Mouse (Mus musculus) small intestine, adult 2 months (tissue): Measurements from ENCODE around the gene Slc17a6. TPM values are rescaled to one million over a fixed set of nuclear protein-coding genes. Genes with fewer than 3 reads are reported as not detected.

ENCODE experiments used
- H3K27ac ChIP-seq: fragments of 200-500 bp; 2 replicates; pipeline ENCODE4 v1.5.1; 2012; ENCODE audit warnings: low read depth, low read length, control low read depth, inconsistent platforms; ENCODE audit not compliant: insufficient read depth
- H3K27me3 ChIP-seq: fragments of 200-500 bp; 2 replicates; pipeline ENCODE4 v1.6.1; 2012; ENCODE audit warnings: mild to moderate bottlenecking, moderate library complexity, low read length, inconsistent platforms; ENCODE audit not compliant: control insufficient read depth, insufficient read depth
- H3K36me3 ChIP-seq: fragments of 200-500 bp; 2 replicates; pipeline ENCODE4 v1.6.1; 2012; ENCODE audit warnings: mild to moderate bottlenecking, low read length, control low read depth, inconsistent platforms; ENCODE audit not compliant: control insufficient read depth, insufficient read depth
- H3K4me1 ChIP-seq: fragments of 200-500 bp; 2 replicates; pipeline ENCODE4 v1.6.1; 2012; ENCODE audit warnings: low read length, inconsistent platforms, mixed read lengths; ENCODE audit not compliant: control insufficient read depth, insufficient read depth, insufficient read length
- H3K4me3 ChIP-seq: fragments of 200-500 bp; 2 replicates; pipeline ENCODE4 v1.5.1; 2012; ENCODE audit warnings: low read depth, mild to moderate bottlenecking, control low read depth, inconsistent platforms, low read length, moderate library complexity
- CTCF ChIP-seq: fragments of 200-500 bp; IDR thresholded peaks from 2 replicates; pipeline ENCODE4 v1.5.1; 2012; ENCODE audit warnings: low read depth, mild to moderate bottlenecking, control low read depth, inconsistent platforms, low read length, moderate library complexity, mixed read lengths; ENCODE audit not compliant: insufficient replicate concordance, insufficient read length; ENCODE audit errors: extremely low read depth
- POLR2A ChIP-seq: fragments of 200-500 bp; IDR thresholded peaks from 2 replicates; pipeline ENCODE4 v1.6.1; 2012; ENCODE audit warnings: low read depth, mild to moderate bottlenecking, control low read depth, inconsistent platforms, low read length, moderate library complexity
- WGBS: fragments of 180-500 bp; shearing (Covaris S2); methylation state at CpG from one replicate; pipeline ENCODE4 v1.1.7; 2018; 5-methylcytosine and 5-hydroxymethylcytosine counted together
- polyA plus RNA-seq: library from polyadenylated mRNA; depleted of rRNA; stranded (reverse); fragments of >200 nt; gene quantifications from 2 replicates; pipeline ENCODE4 v1.2.3, GENCODE M21; 2012

Slc17a6 gene
- polyA plus RNA-seq, 1 experiment, result not detected

- TF ChIP-seq CTCF (no peak), POLR2A (no peak)
- 3% methylated on average over 9 of the region's 9 CpGs for WGBS
- peaks cover 26% of the 10 kb centered on the region for H3K27me3 ChIP-seq
These were observed 5.9 kb downstream of the Slc17a6 start for GRCm38 (mm10) chr7:51627666-51628065.

GRCm38 (mm10) chr7:51628349-51628748, 6.5 kb downstream of the Slc17a6 start:
- peaks cover 26% of the 10 kb centered on the region for H3K27me3 ChIP-seq
- WGBS, result 5% methylated on average over 9 of the region's 9 CpGs
- no peak overlapping the region for H3K27ac ChIP-seq
- no peak overlapping the region for H3K4me3 ChIP-seq
- no peaks in the 10 kb centered on the region for H3K36me3 ChIP-seq
- no peaks in the 10 kb centered on the region for H3K4me1 ChIP-seq
- TF ChIP-seq POLR2A (no peak), CTCF (no peak)

More at GRCm38 (mm10) chr7:51627666-51628065, 5.9 kb downstream of the Slc17a6 start:
- Histone ChIP-seq H3K36me3 (no peaks in the 10 kb centered on the region), H3K4me3 (no peak overlapping the region), H3K27ac (no peak overlapping the region), H3K4me1 (no peaks in the 10 kb centered on the region)

GRCm38 (mm10) chr7:51629206-51629605, 7.4 kb downstream of the Slc17a6 start:
- 8% methylated on average over 3 of the region's 3 CpGs for WGBS
- no peak for TF ChIP-seq POLR2A
- TF ChIP-seq CTCF, result no peak
- Histone ChIP-seq H3K4me3 (no peak overlapping the region), H3K27me3 (peaks cover 26% of the 10 kb centered on the region), H3K27ac (no peak overlapping the region), H3K36me3 (no peaks in the 10 kb centered on the region), H3K4me1 (no peaks in the 10 kb centered on the region)

- Histone ChIP-seq H3K27ac (no peak overlapping the region), H3K27me3 (peaks cover 17% of the 10 kb centered on the region), H3K4me1 (no peaks in the 10 kb centered on the region), H3K36me3 (no peaks in the 10 kb centered on the region), H3K4me3 (no peak overlapping the region)
- no peak for TF ChIP-seq CTCF
- no peak for TF ChIP-seq POLR2A
- 43% methylated on average over 3 of the region's 3 CpGs for WGBS
These were observed 9.4 kb downstream of the Slc17a6 start for GRCm38 (mm10) chr7:51631171-51631570.

- TF ChIP-seq POLR2A (no peak), CTCF (no peak)
These were observed 10.9 kb downstream of the Slc17a6 start for GRCm38 (mm10) chr7:51632543-51633229.

GRCm38 (mm10) chr7:51633230-51633844, 11.5 kb downstream of the Slc17a6 start:
- Histone ChIP-seq H3K4me1 (no peaks in the 10 kb centered on the region), H3K36me3 (no peaks in the 10 kb centered on the region), H3K27ac (no peak overlapping the region), H3K27me3 (no peaks in the 10 kb centered on the region; the same call in 1 of the 2 replicates), H3K4me3 (no peak overlapping the region)
- WGBS, result 14% methylated on average over 7 of the region's 7 CpGs
- no peak for TF ChIP-seq POLR2A
- TF ChIP-seq CTCF, result no peak

More at GRCm38 (mm10) chr7:51632543-51633229, 10.9 kb downstream of the Slc17a6 start:
- Histone ChIP-seq H3K4me3 (no peak overlapping the region), H3K27ac (no peak overlapping the region), H3K36me3 (no peaks in the 10 kb centered on the region), H3K27me3 (peaks cover 4% of the 10 kb centered on the region), H3K4me1 (no peaks in the 10 kb centered on the region)
- 12% methylated on average over 9 of the region's 9 CpGs for WGBS

- WGBS, result 78% methylated on average over 3 of the region's 3 CpGs
- no peak for TF ChIP-seq CTCF
- TF ChIP-seq POLR2A, result no peak
These were observed 35.3 kb downstream of the Slc17a6 start for GRCm38 (mm10) chr7:51657152-51657551.

More at GRCm38 (mm10) chr7:51657152-51657551, 35.3 kb downstream of the Slc17a6 start:
- Histone ChIP-seq H3K4me3 (no peak overlapping the region), H3K36me3 (no peaks in the 10 kb centered on the region), H3K27me3 (no peaks in the 10 kb centered on the region), H3K4me1 (no peaks in the 10 kb centered on the region), H3K27ac (no peak overlapping the region)
